Mouse (Mus musculus) embryonic facial prominence, embryonic 14.5 days (tissue): ENCODE measurements at regions not wholly inside any gene's neighbourhood (a gene's known extent, or its start where the extent isn't known, plus 50 kb on each side); places are given as distances from the start of the nearest gene placed in this dataset.
A peak's percentile ranks its signal among the peaks of the same experiment; 100 is the strongest.

Experiments used
- ATAC-seq: fragments of 200-750 bp; cut with Nextera tagmentation; 2 replicates; pipeline ENCODE4 v1.8.0; 2017; ENCODE audit warnings: low read depth, moderate number of reproducible peaks, moderate TSS enrichment
- DNase-seq: peaks from one replicate; pipeline ENCODE4 v3.0.0-alpha.2; 2015; ENCODE audit warnings: low spot score
- H3K27ac ChIP-seq: fragments of 300-500 bp; sonication (generic); replicated peaks from 2 replicates; pipeline ENCODE4 v1.5.1; 2014; ENCODE audit warnings: low read depth, mild to moderate bottlenecking, low read length, moderate library complexity
- H3K27me3 ChIP-seq: fragments of 300-500 bp; sonication (generic); replicated peaks from 2 replicates; pipeline ENCODE4 v1.6.1; 2014; ENCODE audit warnings: low read length; ENCODE audit not compliant: control insufficient read depth, insufficient read depth
- H3K36me3 ChIP-seq: fragments of 300-500 bp; sonication (generic); 2 replicates; pipeline ENCODE4 v1.6.1; 2014; ENCODE audit warnings: low read length, mixed read lengths; ENCODE audit not compliant: control insufficient read depth, insufficient read depth
- H3K4me1 ChIP-seq: fragments of 300-500 bp; sonication (generic); 2 replicates; pipeline ENCODE4 v1.6.1; 2014; ENCODE audit warnings: antibody characterized with exemption, low read length; ENCODE audit not compliant: control insufficient read depth, insufficient read depth
- H3K4me2 ChIP-seq: fragments of 300-500 bp; sonication (generic); 2 replicates; pipeline ENCODE4 v1.6.1; 2014; ENCODE audit warnings: low read depth, mild to moderate bottlenecking, low read length, moderate library complexity, mixed read lengths
- H3K4me3 ChIP-seq: fragments of 300-500 bp; sonication (generic); 2 replicates; pipeline ENCODE4 v1.5.1; 2014; ENCODE audit warnings: low read depth, mild to moderate bottlenecking, low read length
- H3K9ac ChIP-seq: fragments of 300-500 bp; sonication (generic); 2 replicates; pipeline ENCODE4 v1.6.1; 2014; ENCODE audit warnings: low read depth, mild to moderate bottlenecking, low read length, moderate library complexity, mixed read lengths
- H3K9me3 ChIP-seq: fragments of 300-500 bp; sonication (generic); 2 replicates; pipeline ENCODE4 v1.6.1; 2016; ENCODE audit warnings: low read length; ENCODE audit not compliant: control insufficient read depth
- WGBS: fragments of 180-500 bp; shearing (Covaris S2); extraction: QIAGEN DNeasy Blood & Tissue Kit; methylation state at CpG from one replicate; pipeline ENCODE4 v1.1.7; 2014; 5-methylcytosine and 5-hydroxymethylcytosine counted together

- Histone ChIP-seq H3K4me3 (no peak overlapping the region), H3K9me3 (no peaks in the 10 kb centered on the region), H3K4me2 (no peak overlapping the region), H3K27ac (no peak overlapping the region), H3K9ac (no peak overlapping the region), H3K27me3 (no peaks in the 10 kb centered on the region), H3K36me3 (no peaks in the 10 kb centered on the region), H3K4me1 (0 out of 2 replicates have a peak, but pooled peaks cover 3% of the 10 kb centered on the region)
- 65% methylated on average over 1 of the region's 1 CpGs for WGBS
- ATAC-seq, result no peak
- no peak for DNase-seq
Observed at GRCm38 (mm10) chr6:116914073-116914472, 197.4 kb upstream of the Tmem72 start.

- 81% methylated on average over 3 of the region's 3 CpGs for WGBS
Observed at GRCm38 (mm10) chr6:116935024-116935423, 218.3 kb upstream of the Tmem72 start.

DNA sequence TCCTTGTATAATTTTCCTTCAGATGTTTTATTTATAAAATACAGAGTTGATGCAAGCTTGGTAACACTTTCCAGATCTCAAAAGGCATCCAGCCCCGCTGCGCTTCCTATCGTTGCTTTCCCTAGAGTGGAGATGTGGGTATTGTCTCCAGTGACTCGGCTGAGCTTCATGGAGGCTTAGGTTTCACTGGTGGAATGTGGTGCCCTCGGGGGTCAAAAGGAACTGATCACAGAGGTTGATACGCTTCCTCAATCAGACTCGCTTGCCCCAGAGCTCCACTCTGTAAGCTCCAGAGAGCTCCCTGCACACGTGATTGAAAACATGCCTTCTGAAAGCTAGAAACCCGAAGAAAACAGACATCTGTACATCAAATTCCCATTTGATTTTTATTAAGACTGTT is 224.9 kb upstream of the Tmem72 start:
- no peaks in the 10 kb centered on the region for H3K9me3 ChIP-seq
- H3K4me3 ChIP-seq, result no peak overlapping the region
- ATAC-seq (no peak), DNase-seq (no peak)
- no peak overlapping the region for H3K9ac ChIP-seq
- peak overlapping the region; percentile 13; the same call in 1 of the 2 replicates for H3K27ac ChIP-seq
- 18% methylated on average over 9 of the region's 9 CpGs for WGBS
- peaks cover 24% of the 10 kb centered on the region for H3K4me1 ChIP-seq
- no peak overlapping the region for H3K4me2 ChIP-seq
- no peaks in the 10 kb centered on the region for H3K36me3 ChIP-seq
- H3K27me3 ChIP-seq, result no peaks in the 10 kb centered on the region

More at GRCm38 (mm10) chr6:116935024-116935423, 218.3 kb upstream of the Tmem72 start:
- no peaks in the 10 kb centered on the region for H3K9me3 ChIP-seq
- H3K27ac ChIP-seq, result no peak overlapping the region
- no peak overlapping the region for H3K4me2 ChIP-seq
- no peaks in the 10 kb centered on the region for H3K27me3 ChIP-seq
- ATAC-seq (no peak), DNase-seq (no peak)
- H3K9ac ChIP-seq, result no peak overlapping the region
- no peaks in the 10 kb centered on the region for H3K36me3 ChIP-seq
- no peak overlapping the region for H3K4me3 ChIP-seq
- no peaks in the 10 kb centered on the region for H3K4me1 ChIP-seq

DNA sequence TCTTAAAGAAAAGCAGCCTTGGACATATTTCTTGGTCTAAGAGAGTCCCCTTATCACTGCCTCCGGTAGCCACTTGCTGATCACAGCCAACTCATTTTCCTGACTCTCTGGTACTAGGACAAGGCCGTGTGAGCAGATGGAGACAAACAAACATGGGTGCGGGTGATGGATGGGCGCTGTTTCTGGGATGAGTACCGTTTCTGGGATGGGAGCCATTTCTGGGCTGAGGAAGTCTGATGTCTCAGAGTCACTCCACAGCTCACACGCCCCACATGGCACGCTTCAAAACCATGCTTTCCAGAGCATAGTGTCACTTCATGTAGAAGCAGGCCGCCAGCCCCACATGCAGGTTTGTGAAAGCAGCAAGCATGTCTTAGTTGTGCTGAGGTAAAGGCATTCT is 225.6 kb upstream of the Cxcl12 start:
- 88% methylated on average over 8 of the region's 8 CpGs for WGBS
- Histone ChIP-seq H3K27me3 (no peaks in the 10 kb centered on the region), H3K4me3 (no peak overlapping the region), H3K36me3 (no peaks in the 10 kb centered on the region), H3K4me2 (no peak overlapping the region), H3K27ac (no peak overlapping the region), H3K9ac (no peak overlapping the region), H3K4me1 (peaks cover 28% of the 10 kb centered on the region), H3K9me3 (no peaks in the 10 kb centered on the region)
- no peak for ATAC-seq
- DNase-seq, result no peak

- Histone ChIP-seq H3K27me3 (no peaks in the 10 kb centered on the region), H3K4me2 (no peak overlapping the region), H3K9me3 (no peaks in the 10 kb centered on the region), H3K4me3 (no peak overlapping the region), H3K36me3 (no peaks in the 10 kb centered on the region), H3K4me1 (peaks cover 22% of the 10 kb centered on the region), H3K27ac (no peak overlapping the region), H3K9ac (no peak overlapping the region)
- ATAC-seq (no peak), DNase-seq (peak; percentile 67)
- 31% methylated on average over 8 of the region's 8 CpGs for WGBS
Observed at GRCm38 (mm10) chr6:116946083-116946732, 222.1 kb upstream of the Cxcl12 start.

DNA sequence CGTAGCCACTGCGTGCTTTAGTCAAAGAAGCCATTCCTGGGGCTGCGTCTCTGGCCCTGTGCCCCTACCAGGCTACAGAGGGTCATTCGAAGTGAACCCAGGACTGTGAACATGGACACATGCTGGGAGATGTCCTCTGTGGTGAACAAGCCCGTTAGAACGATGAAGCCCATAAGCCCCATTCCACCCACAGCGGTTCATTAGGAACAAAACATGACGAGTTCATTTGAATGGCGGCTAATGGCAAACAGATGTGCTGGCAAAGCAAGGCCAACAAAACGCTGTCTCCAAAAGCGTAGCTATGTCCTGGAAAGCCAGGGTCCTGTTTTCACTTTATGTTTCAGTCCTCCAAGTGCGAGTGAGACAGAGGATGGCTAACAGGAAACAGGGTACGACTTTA is 208.7 kb upstream of the Cxcl12 start:
- WGBS, result 30% methylated on average over 13 of the region's 13 CpGs
- peak; percentile 93 for DNase-seq

DNA sequence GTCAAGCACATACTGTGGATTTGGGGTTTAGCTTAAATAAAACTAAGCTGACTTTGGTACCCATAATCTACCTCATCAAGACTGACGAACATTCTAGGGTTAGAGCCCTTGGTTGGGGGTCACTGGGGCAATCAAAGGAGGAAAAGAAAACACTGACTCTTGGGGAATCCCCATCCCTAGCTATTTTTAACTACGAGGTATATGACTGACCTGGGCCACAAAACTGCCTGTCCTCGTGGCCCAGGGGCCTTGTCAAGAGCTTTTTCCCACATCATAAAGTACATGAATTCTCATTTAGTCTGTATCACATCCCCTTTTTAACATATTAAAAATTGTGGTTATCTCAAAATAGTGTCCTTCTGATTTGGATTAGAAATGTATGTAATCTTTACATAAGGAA is 207.7 kb upstream of the Cxcl12 start:
- Histone ChIP-seq H3K4me3 (no peak overlapping the region), H3K27ac (no peak overlapping the region)

More for the DNA sequence above, 208.7 kb upstream of the Cxcl12 start:
- Histone ChIP-seq H3K4me1 (peaks cover 18% of the 10 kb centered on the region), H3K27ac (peak overlapping the region; percentile 86), H3K36me3 (no peaks in the 10 kb centered on the region), H3K4me2 (peak overlapping the region; percentile 36), H3K9ac (no peak overlapping the region; the same call in none of the 2 replicates), H3K4me3 (no peak overlapping the region), H3K27me3 (no peaks in the 10 kb centered on the region), H3K9me3 (no peaks in the 10 kb centered on the region)
- ATAC-seq, result peak; percentile 71; the same call in 1 of the 2 replicates

GRCm38 (mm10) chr6:116966436-116966835 is 201.9 kb upstream of the Cxcl12 start:
- Histone ChIP-seq H3K9ac (no peak overlapping the region), H3K36me3 (no peaks in the 10 kb centered on the region), H3K27me3 (no peaks in the 10 kb centered on the region), H3K27ac (no peak overlapping the region), H3K4me3 (no peak overlapping the region), H3K4me1 (peaks cover 7% of the 10 kb centered on the region; the same call in 1 of the 2 replicates), H3K4me2 (no peak overlapping the region), H3K9me3 (no peaks in the 10 kb centered on the region)
- DNase-seq (no peak), ATAC-seq (no peak)
- 29% methylated on average over 3 of the region's 3 CpGs for WGBS

More for the DNA sequence above, 207.7 kb upstream of the Cxcl12 start:
- no peaks in the 10 kb centered on the region for H3K9me3 ChIP-seq
- 43% methylated on average over 3 of the region's 3 CpGs for WGBS
- no peak overlapping the region for H3K4me2 ChIP-seq
- DNase-seq (no peak), ATAC-seq (no peak)
- peaks cover 18% of the 10 kb centered on the region for H3K4me1 ChIP-seq
- no peaks in the 10 kb centered on the region for H3K27me3 ChIP-seq
- H3K9ac ChIP-seq, result no peak overlapping the region
- no peaks in the 10 kb centered on the region for H3K36me3 ChIP-seq

DNA sequence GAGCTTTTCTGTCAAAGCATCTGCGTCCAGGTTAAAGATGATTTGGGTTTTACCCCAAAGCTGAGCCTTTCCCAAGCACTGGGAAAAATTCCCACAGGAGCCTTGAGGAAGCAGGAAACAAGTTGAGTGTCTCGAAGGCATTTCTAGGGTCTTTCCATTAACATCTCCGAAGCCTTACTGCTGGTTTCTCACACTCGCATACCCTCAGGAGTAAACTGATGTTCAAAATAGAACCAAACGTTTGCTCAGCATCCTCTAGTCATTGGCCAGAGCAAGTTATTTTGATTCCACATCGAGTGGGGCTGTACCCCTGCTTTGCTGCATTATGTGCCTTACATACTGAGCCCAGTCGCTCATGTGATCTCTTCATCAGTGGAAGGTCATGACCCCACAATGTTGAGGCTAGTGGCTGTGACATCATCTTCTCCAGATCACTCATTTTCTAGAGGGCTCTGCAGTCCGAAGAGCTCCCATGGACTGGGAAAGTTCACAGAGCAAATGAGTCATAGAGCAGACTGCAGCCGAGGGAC is 198.9 kb upstream of the Cxcl12 start:
- Histone ChIP-seq H3K27me3 (no peaks in the 10 kb centered on the region), H3K9ac (no peak overlapping the region), H3K9me3 (no peaks in the 10 kb centered on the region), H3K4me1 (peaks cover 7% of the 10 kb centered on the region; the same call in 1 of the 2 replicates), H3K4me3 (no peak overlapping the region), H3K27ac (no peak overlapping the region), H3K36me3 (no peaks in the 10 kb centered on the region), H3K4me2 (no peak overlapping the region)
- no peak for DNase-seq
- 55% methylated on average over 9 of the region's 9 CpGs for WGBS
- ATAC-seq, result no peak
